Mouse (Mus musculus) urinary bladder, postnatal 10 days (tissue): Measurements from ENCODE around the gene Dzip1.

Experiments used
- DNase-seq: peaks from one replicate; pipeline ENCODE4 v3.0.0; 2022; ENCODE audit warnings: low spot score

The Dzip1 gene

GRCm38 (mm10) chr14:118868102-118868724 lies 57.0 kb downstream of the Dzip1 start:
- DNase-seq: no peak

GRCm38 (mm10) chr14:118867366-118867765 lies 57.9 kb downstream of the Dzip1 start:
- no peak for DNase-seq

GRCm38 (mm10) chr14:118866014-118866811 lies 59.0 kb downstream of the Dzip1 start:
- no peak for DNase-seq

GRCm38 (mm10) chr14:118864905-118865304 lies 60.4 kb downstream of the Dzip1 start:
- no peak for DNase-seq

- DNase-seq: no peak
Measured at GRCm38 (mm10) chr14:118862253-118862652, 63.0 kb downstream of the Dzip1 start.

- no peak for DNase-seq
Measured at GRCm38 (mm10) chr14:118858318-118858717, 66.9 kb downstream of the Dzip1 start.

GRCm38 (mm10) chr14:118856563-118856962 lies 68.7 kb downstream of the Dzip1 start:
- no peak for DNase-seq

GRCm38 (mm10) chr14:118855141-118855800 lies 70.0 kb downstream of the Dzip1 start:
- no peak for DNase-seq

- no peak for DNase-seq
Measured at GRCm38 (mm10) chr14:118854371-118855114, 70.7 kb downstream of the Dzip1 start.

GRCm38 (mm10) chr14:118851496-118852107 lies 73.7 kb downstream of the Dzip1 start:
- DNase-seq: no peak

GRCm38 (mm10) chr14:118850696-118851035 lies 74.6 kb downstream of the Dzip1 start:
- no peak for DNase-seq

GRCm38 (mm10) chr14:118850011-118850695 lies 75.1 kb downstream of the Dzip1 start:
- DNase-seq: no peak

GRCm38 (mm10) chr14:118848171-118848570 lies 77.1 kb downstream of the Dzip1 start:
- no peak for DNase-seq

GRCm38 (mm10) chr14:118846834-118847233 lies 78.4 kb downstream of the Dzip1 start:
- DNase-seq: no peak

- DNase-seq: no peak
Measured at GRCm38 (mm10) chr14:118842353-118842752, 82.9 kb downstream of the Dzip1 start.

- DNase-seq: no peak
Measured at GRCm38 (mm10) chr14:118840027-118840426, 85.2 kb downstream of the Dzip1 start.

- no peak for DNase-seq
Measured at GRCm38 (mm10) chr14:118839416-118839815, 85.8 kb downstream of the Dzip1 start.

- DNase-seq: no peak
Measured at GRCm38 (mm10) chr14:118838556-118839120, 86.6 kb downstream of the Dzip1 start.

GRCm38 (mm10) chr14:118836754-118837153 lies 88.5 kb downstream of the Dzip1 start:
- no peak for DNase-seq

- no peak for DNase-seq
Measured at GRCm38 (mm10) chr14:118836145-118836544, 89.1 kb downstream of the Dzip1 start.

- no peak for DNase-seq
Measured at GRCm38 (mm10) chr14:118834313-118834712, 90.9 kb downstream of the Dzip1 start.
